Mouse (Mus musculus) lung, postnatal 0 days (tissue): ENCODE results near the gene Col4a5. TPM values are rescaled to one million over a fixed set of nuclear protein-coding genes. Genes with fewer than 3 reads are reported as not detected.
A peak's percentile ranks its signal among the peaks of the same experiment; 100 is the strongest.

Experiments
- ATAC-seq: fragments of 200-750 bp; cut with Nextera tagmentation; 2 replicates; pipeline ENCODE4 v1.8.0; 2017; ENCODE audit warnings: moderate library complexity
- DNase-seq: peaks from one replicate; pipeline ENCODE4 v3.0.0-alpha.2; 2016; ENCODE audit warnings: low spot score
- H3K27ac ChIP-seq: fragments of 300-500 bp; sonication (generic); 2 replicates; pipeline ENCODE4 v1.5.1; 2014; ENCODE audit warnings: antibody characterized with exemption, mild to moderate bottlenecking, low read length, mixed read lengths
- H3K27me3 ChIP-seq: fragments of 300-500 bp; sonication (generic); replicated peaks from 2 replicates; pipeline ENCODE4 v1.6.1; 2014; ENCODE audit warnings: low read length, mixed read lengths; ENCODE audit not compliant: insufficient read depth
- H3K36me3 ChIP-seq: fragments of 300-500 bp; sonication (generic); 2 replicates; pipeline ENCODE4 v1.6.1; 2014; ENCODE audit warnings: low read length, mixed read lengths; ENCODE audit not compliant: insufficient read depth
- H3K4me1 ChIP-seq: fragments of 300-500 bp; sonication (generic); 2 replicates; pipeline ENCODE4 v1.6.1; 2014; ENCODE audit warnings: antibody characterized with exemption, low read depth, low read length, mixed read lengths; ENCODE audit not compliant: insufficient read depth
- H3K4me2 ChIP-seq: fragments of 300-500 bp; sonication (generic); replicated peaks from 2 replicates; pipeline ENCODE4 v1.6.1; 2014; ENCODE audit warnings: low read depth, mild to moderate bottlenecking, low read length, moderate library complexity, mixed read lengths
- H3K4me3 ChIP-seq: fragments of 300-500 bp; sonication (generic); 2 replicates; pipeline ENCODE4 v1.5.1; 2014; ENCODE audit warnings: low read depth, low read length
- H3K9ac ChIP-seq: fragments of 300-500 bp; sonication (generic); replicated peaks from 2 replicates; pipeline ENCODE4 v1.6.1; 2014; ENCODE audit warnings: low read depth, mild to moderate bottlenecking
- H3K9me3 ChIP-seq: fragments of 300-500 bp; sonication (generic); 2 replicates; pipeline ENCODE4 v1.6.1; 2016; ENCODE audit warnings: low read length, mixed read lengths
- CTCF ChIP-seq: IDR thresholded peaks from 2 replicates; pipeline ENCODE4 v1.5.1; 2016; ENCODE audit warnings: antibody characterized with exemption, mild to moderate bottlenecking
- EP300 ChIP-seq: IDR thresholded peaks from 2 replicates; pipeline ENCODE4 v1.6.1; 2016; ENCODE audit warnings: antibody characterized with exemption, mild to moderate bottlenecking, control low read depth
- WGBS: fragments of 180-500 bp; shearing (Covaris S2); extraction: QIAGEN DNeasy Blood & Tissue Kit; methylation state at CpG from one replicate; pipeline ENCODE4 v1.1.7; 2014; 5-methylcytosine and 5-hydroxymethylcytosine counted together
- polyA plus RNA-seq: library from polyadenylated mRNA; unstranded; fragments of >200 nt; fragmentation: Nextera tagmentation; extraction: Ambion mirVana; gene quantifications from 2 replicates; pipeline ENCODE4 v1.2.1, GENCODE M21; 2015

The Col4a5 gene
- polyA plus RNA-seq, 1 experiment from 2014 or later, result 18.1 TPM

GRCm38 (mm10) chrX:141494545-141494944 is 19.4 kb downstream of the Col4a5 start:
- Histone ChIP-seq H3K4me1 (no peaks in the 10 kb centered on the region), H3K36me3 (no peaks in the 10 kb centered on the region), H3K9ac (no peak overlapping the region), H3K4me2 (no peak overlapping the region), H3K4me3 (no peak overlapping the region), H3K27me3 (no peaks in the 10 kb centered on the region), H3K9me3 (no peaks in the 10 kb centered on the region), H3K27ac (no peak overlapping the region)
- DNase-seq (no peak), ATAC-seq (no peak)
- TF ChIP-seq EP300 (no peak), CTCF (no peak)
- WGBS, result 62% methylated on average over 4 of the region's 4 CpGs

GRCm38 (mm10) chrX:141503125-141503524 is 27.9 kb downstream of the Col4a5 start:
- Histone ChIP-seq H3K9me3 (no peaks in the 10 kb centered on the region), H3K27me3 (no peaks in the 10 kb centered on the region), H3K27ac (no peak overlapping the region), H3K36me3 (no peaks in the 10 kb centered on the region), H3K4me3 (no peak overlapping the region), H3K4me1 (no peaks in the 10 kb centered on the region), H3K4me2 (no peak overlapping the region), H3K9ac (no peak overlapping the region)
- DNase-seq (no peak), ATAC-seq (no peak)
- TF ChIP-seq EP300 (no peak), CTCF (no peak)
- 89% methylated on average over 1 of the region's 1 CpGs for WGBS

- no peaks in the 10 kb centered on the region for H3K27me3 ChIP-seq
- no peak overlapping the region for H3K27ac ChIP-seq
- ATAC-seq (peak; percentile 57), DNase-seq (peak; percentile 59)
- H3K9me3 ChIP-seq, result no peaks in the 10 kb centered on the region
- H3K4me2 ChIP-seq, result no peak overlapping the region
- TF ChIP-seq EP300 (peak; percentile 83), CTCF (no peak)
- no peak overlapping the region for H3K4me3 ChIP-seq
- no peaks in the 10 kb centered on the region for H3K36me3 ChIP-seq
- no peaks in the 10 kb centered on the region for H3K4me1 ChIP-seq
- no peak overlapping the region for H3K9ac ChIP-seq
These were observed 58.3 kb downstream of the Col4a5 start for GRCm38 (mm10) chrX:141533447-141533846.

GRCm38 (mm10) chrX:141547471-141547870 is 72.3 kb downstream of the Col4a5 start:
- no peak overlapping the region for H3K4me2 ChIP-seq
- no peaks in the 10 kb centered on the region for H3K9me3 ChIP-seq
- no peaks in the 10 kb centered on the region for H3K27me3 ChIP-seq
- no peak for TF ChIP-seq EP300
- TF ChIP-seq CTCF, result no peak
- 64% methylated on average over 2 of the region's 2 CpGs for WGBS
- ATAC-seq (no peak), DNase-seq (peak; percentile 40)
- no peak overlapping the region for H3K4me3 ChIP-seq
- no peaks in the 10 kb centered on the region for H3K4me1 ChIP-seq
- H3K27ac ChIP-seq, result no peak overlapping the region
- no peak overlapping the region for H3K9ac ChIP-seq
- no peaks in the 10 kb centered on the region for H3K36me3 ChIP-seq

GRCm38 (mm10) chrX:141590242-141590641 is 115.1 kb downstream of the Col4a5 start:
- Histone ChIP-seq H3K27ac (no peak overlapping the region), H3K36me3 (no peaks in the 10 kb centered on the region), H3K9me3 (no peaks in the 10 kb centered on the region), H3K9ac (no peak overlapping the region), H3K4me1 (no peaks in the 10 kb centered on the region), H3K27me3 (no peaks in the 10 kb centered on the region), H3K4me2 (no peak overlapping the region), H3K4me3 (no peak overlapping the region)
- DNase-seq (peak; percentile 15), ATAC-seq (no peak)
- TF ChIP-seq CTCF (peak; percentile 58), EP300 (no peak)
- WGBS, result 28% methylated on average over 3 of the region's 3 CpGs

GRCm38 (mm10) chrX:141721725-141722124 is 246.5 kb downstream of the Col4a5 start:
- 17% methylated on average over 27 of the region's 33 CpGs for WGBS
- TF ChIP-seq EP300 (no peak), CTCF (no peak)
- no peak for DNase-seq
- Histone ChIP-seq H3K27me3 (peaks cover 19% of the 10 kb centered on the region; the same call in 1 of the 2 replicates), H3K4me2 (peak overlapping the region; percentile 52), H3K4me3 (peak overlapping the region; percentile 26), H3K9ac (no peak overlapping the region), H3K36me3 (no peaks in the 10 kb centered on the region), H3K27ac (no peak overlapping the region), H3K4me1 (no peaks in the 10 kb centered on the region), H3K9me3 (no peaks in the 10 kb centered on the region)
- no peak for ATAC-seq

GRCm38 (mm10) chrX:141723936-141724335 is 248.8 kb downstream of the Col4a5 start:
- TF ChIP-seq EP300, result no peak
- peak; percentile 27; the same call in 1 of the 2 replicates for TF ChIP-seq CTCF
- no peaks in the 10 kb centered on the region for H3K9me3 ChIP-seq
- H3K4me1 ChIP-seq, result no peaks in the 10 kb centered on the region
- peak overlapping the region; percentile 42; the same call in 1 of the 2 replicates for H3K4me2 ChIP-seq
- WGBS, result 13% methylated on average over 16 of the region's 16 CpGs
- H3K27me3 ChIP-seq, result peaks cover 19% of the 10 kb centered on the region; the same call in 1 of the 2 replicates
- no peaks in the 10 kb centered on the region for H3K36me3 ChIP-seq
- H3K27ac ChIP-seq, result no peak overlapping the region
- no peak overlapping the region for H3K4me3 ChIP-seq
- DNase-seq, result no peak
- H3K9ac ChIP-seq, result no peak overlapping the region
- ATAC-seq, result no peak
